Mouse (Mus musculus): ENCODE results near the gene Jarid2.
A peak's percentile ranks its signal among the peaks of the same experiment; 100 is the strongest.

Jarid2 gene

GRCm38 (mm10) chr13:44728145-44728880 lies 961 bp upstream of the Jarid2 start:
- no peak for DNase-seq (ENCODE audit: low spot score in 2 of 2)

GRCm38 (mm10) chr13:44730146-44730864 lies 1.0 kb downstream of the Jarid2 start:
- peak; percentile 95 to 97 for DNase-seq (ENCODE audit: low spot score in 2 of 2)

DNA sequence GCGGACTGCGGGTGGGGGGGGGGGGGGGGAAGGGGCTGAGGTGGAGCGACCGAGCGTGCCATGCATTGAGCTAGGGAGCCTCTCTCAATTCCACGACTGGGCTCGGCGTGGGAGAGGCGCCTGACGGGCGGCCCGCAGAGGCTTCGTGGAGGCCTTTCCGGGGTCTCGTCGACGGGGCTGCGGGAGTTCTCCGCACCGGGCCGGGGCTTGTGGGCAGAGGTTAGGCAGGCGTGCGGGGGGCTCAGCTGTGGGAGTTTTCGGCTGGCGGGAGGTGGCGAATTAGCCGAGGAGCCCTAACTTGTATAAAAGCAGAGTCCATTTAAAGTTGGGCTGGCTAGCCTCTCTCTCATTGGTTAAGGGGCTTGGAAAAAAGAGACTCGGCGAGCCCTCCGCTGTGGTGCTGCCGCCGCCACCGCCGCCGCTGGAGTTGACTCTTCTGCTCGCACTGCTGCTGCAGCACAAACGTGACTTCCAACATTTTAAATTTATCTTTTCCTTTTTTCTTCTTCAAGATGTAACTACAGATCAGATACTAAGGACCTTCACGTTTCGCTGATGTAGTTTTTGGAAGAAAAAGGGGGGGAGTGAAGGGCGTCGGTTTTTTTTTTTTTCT lies 1.8 kb downstream of the Jarid2 start:
- DNase-seq (ENCODE audit: low spot score in 2 of 2): peak; percentile 83 to 84

DNA sequence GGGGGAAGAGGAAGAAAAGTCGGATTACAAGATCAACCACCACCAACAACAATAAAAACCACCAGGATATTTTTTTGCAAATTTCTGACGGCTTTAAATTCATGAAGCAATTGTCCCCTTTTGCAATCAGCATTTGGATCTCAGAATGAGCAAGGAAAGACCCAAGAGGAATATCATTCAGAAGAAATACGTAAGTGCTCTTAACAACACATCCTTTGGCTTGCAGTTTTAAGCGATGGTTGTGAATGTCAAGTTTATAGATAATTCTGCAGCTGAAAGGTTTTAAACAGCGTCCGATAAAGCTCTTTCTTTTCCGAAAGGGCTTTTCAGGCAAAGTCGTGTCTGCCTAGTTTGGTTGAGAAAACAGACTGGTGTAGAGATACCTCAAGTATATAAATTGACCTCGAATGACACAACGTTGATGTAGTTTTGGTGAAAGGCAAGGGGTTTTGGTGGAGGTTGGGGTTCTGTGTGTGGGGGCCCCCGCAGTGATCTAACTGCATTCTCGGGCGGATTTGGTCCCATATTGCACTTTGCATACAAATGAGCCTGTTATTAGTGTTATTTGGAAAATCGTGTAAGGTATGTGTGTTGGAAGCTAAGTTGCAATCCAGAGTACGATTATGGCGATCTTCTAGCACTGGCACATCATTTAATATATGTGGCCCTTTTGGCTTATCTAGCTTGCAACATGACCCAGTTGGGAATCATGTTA lies 2.6 kb downstream of the Jarid2 start:
- DNase-seq (ENCODE audit: low spot score in 2 of 2): peak in 1 of 2 experiments; percentile 14

- peak in 1 of 2 experiments; percentile 8 for DNase-seq (ENCODE audit: low spot score in 2 of 2)
Measured at GRCm38 (mm10) chr13:44732442-44732974, 3.2 kb downstream of the Jarid2 start.

DNA sequence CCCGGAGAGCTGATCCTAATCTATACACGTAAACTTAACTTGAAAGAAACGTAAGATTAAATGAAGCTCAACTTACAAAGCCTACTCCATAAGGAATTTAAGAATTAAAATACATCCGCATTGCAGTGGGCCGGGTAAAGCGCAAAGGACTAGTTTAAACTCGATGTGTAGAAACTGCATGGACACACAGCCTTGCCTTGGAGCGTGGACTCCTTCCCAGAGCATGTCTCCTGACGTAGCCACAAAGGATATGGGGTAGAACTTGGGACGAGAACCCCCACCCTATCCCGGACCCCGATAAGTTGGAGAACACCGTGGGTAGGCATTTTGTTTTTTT lies 3.7 kb downstream of the Jarid2 start:
- DNase-seq (ENCODE audit: low spot score in 2 of 2): no peak

GRCm38 (mm10) chr13:44733373-44734111 lies 4.3 kb downstream of the Jarid2 start:
- DNase-seq (ENCODE audit: low spot score in 2 of 2): peak; percentile 93

GRCm38 (mm10) chr13:44734441-44734840 lies 5.2 kb downstream of the Jarid2 start:
- no peak for DNase-seq (ENCODE audit: low spot score in 2 of 2)

- no peak for DNase-seq (ENCODE audit: low spot score in 2 of 2)
Measured at GRCm38 (mm10) chr13:44735088-44735690, 5.9 kb downstream of the Jarid2 start.

GRCm38 (mm10) chr13:44737297-44737696 lies 8.0 kb downstream of the Jarid2 start:
- no peak for DNase-seq (ENCODE audit: low spot score in 2 of 2)

- DNase-seq (ENCODE audit: low spot score in 2 of 2): no peak
Measured at GRCm38 (mm10) chr13:44751780-44752179, 22.5 kb downstream of the Jarid2 start.

- no peak for DNase-seq (ENCODE audit: low spot score in 2 of 2)
Measured at GRCm38 (mm10) chr13:44753206-44753605, 23.9 kb downstream of the Jarid2 start.

GRCm38 (mm10) chr13:44755434-44755833 lies 26.2 kb downstream of the Jarid2 start:
- DNase-seq (ENCODE audit: low spot score in 2 of 2): no peak

- peak in 1 of 2 experiments; percentile 45 for DNase-seq (ENCODE audit: low spot score in 2 of 2)
Measured at GRCm38 (mm10) chr13:44758750-44759149, 29.5 kb downstream of the Jarid2 start.

DNA sequence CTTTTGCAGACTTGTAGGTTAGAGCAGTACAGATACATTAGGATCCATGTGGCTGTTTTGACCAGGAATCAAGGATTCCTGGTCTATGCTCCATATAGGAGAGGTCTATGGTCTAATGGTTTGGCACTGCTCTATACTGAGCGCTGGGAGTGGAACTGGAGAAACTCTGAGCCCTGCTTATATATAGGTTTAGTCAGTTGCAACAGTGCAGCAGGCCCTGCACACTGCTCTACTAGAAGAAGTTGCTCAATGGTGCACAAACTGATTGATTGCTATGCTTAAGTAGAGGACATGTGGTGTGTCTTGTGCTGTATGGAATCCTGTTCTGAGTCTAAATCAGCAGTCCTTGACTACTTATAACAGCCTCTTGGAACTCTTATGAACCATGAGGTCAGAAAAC lies 31.5 kb downstream of the Jarid2 start:
- no peak for DNase-seq (ENCODE audit: low spot score in 2 of 2)

- no peak for DNase-seq (ENCODE audit: low spot score in 2 of 2)
Measured at GRCm38 (mm10) chr13:44763068-44763467, 33.8 kb downstream of the Jarid2 start.

GRCm38 (mm10) chr13:44767751-44768150 lies 38.5 kb downstream of the Jarid2 start:
- no peak for DNase-seq (ENCODE audit: low spot score in 2 of 2)

GRCm38 (mm10) chr13:44770808-44771605 lies 41.7 kb downstream of the Jarid2 start:
- DNase-seq (ENCODE audit: low spot score in 2 of 2): no peak

DNA sequence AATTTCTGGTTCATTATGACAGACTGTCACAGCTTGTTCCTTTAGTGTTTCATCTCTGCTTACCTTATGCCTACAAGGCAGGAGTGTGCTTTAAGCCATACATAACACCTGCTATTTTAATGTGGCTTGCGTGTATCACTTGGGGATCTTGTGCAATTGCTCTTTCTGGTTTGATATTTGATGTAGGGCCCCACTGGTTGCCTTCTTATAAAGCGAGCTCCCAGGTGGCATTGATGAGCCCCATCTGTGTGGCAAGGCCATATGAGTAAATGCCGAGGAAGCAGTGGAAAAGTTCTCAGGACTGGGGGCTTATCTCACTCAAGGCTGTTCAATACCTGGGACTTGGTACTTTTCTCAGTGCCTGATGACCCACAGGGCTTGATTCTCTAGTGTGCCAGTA lies 43.5 kb downstream of the Jarid2 start:
- DNase-seq (ENCODE audit: low spot score in 2 of 2): peak; percentile 37 to 39

DNA sequence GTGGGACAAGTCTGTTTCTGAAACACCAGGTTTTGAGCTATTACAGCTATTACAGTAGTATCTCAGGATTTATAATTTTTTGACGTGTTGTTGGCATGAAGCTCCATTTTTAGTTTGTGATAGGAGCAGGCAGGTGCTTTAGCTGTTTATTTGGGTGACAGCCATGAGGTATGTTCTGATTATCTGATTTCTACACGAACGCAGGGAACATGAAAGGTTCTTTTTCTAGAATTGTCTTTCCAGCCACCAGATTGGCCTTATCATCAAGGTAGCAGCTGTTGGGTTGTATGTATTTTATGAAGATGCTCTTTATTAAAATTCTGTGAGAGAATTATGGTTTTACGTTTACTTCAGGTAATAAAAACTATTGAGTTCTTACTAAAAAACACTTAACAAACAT lies 45.1 kb downstream of the Jarid2 start:
- no peak for DNase-seq (ENCODE audit: low spot score in 2 of 2)
